12 mouse cellular contexts compared by ENCODE assay signal in genomic region chr4:155284521-155285379, GRCm38 (mm10). TPM values are rescaled to one million over a fixed set of nuclear protein-coding genes. Genes with fewer than 3 reads are reported as not detected.
DNase-seq lines count a peak whose midpoint lies in the region; ATAC-seq and TF ChIP-seq lines count a peak whose summit lies in the region.
"Had no signal": no experiment of that assay in that cellular context is flagged by ENCODE, and none has a peak within 500 bp of the region (broad histone marks: within the 10 kb centered on the region; RNA-seq: fewer than 3 reads in every experiment).

No protein-coding gene starts in this region.

- no peak for ATAC-seq in forebrain, embryonic 15.5 days (replicated peaks)
- no peak for ATAC-seq in embryonic facial prominence, embryonic 11.5 days (replicated peaks; ENCODE audit: insufficient number of reproducible peaks, low FRiP score, low TSS enrichment, low read depth)
- ATAC-seq in neural tube, embryonic 13.5 days (ENCODE audit: low read depth) = no peak
- no peak for ATAC-seq in intestine, embryonic 15.5 days

- no peak overlapping the region for H3K9ac ChIP-seq in forebrain, embryonic 15.5 days (replicated peaks)
- H3K9ac ChIP-seq in embryonic facial prominence, embryonic 11.5 days (replicated peaks; ENCODE audit: low read length) = no peak overlapping the region
- no peak overlapping the region for H3K9ac ChIP-seq in neural tube, embryonic 13.5 days
- H3K9ac ChIP-seq in intestine, embryonic 15.5 days = no peak overlapping the region
- H3K9ac ChIP-seq: hindbrain, embryonic 15.5 days; lung, embryonic 14.5 days had no signal

- no peak for TF ChIP-seq CTCF in layer of hippocampus, adult 2 months (conservative IDR thresholded peaks at IDR 0.05)

- H3K9me3 ChIP-seq in forebrain, embryonic 10.5 days = no peaks in the 10 kb centered on the region
- H3K9me3 ChIP-seq in forebrain, embryonic 15.5 days = no peaks in the 10 kb centered on the region
- no peaks in the 10 kb centered on the region for H3K9me3 ChIP-seq in embryonic facial prominence, embryonic 11.5 days (replicated peaks; ENCODE audit: control insufficient read depth, low read length)
- no peaks in the 10 kb centered on the region for H3K9me3 ChIP-seq in neural tube, embryonic 13.5 days
- H3K9me3 ChIP-seq in intestine, embryonic 15.5 days = no peaks in the 10 kb centered on the region
- H3K9me3 ChIP-seq: hindbrain, embryonic 15.5 days had no signal

- no peaks in the 10 kb centered on the region for H3K27me3 ChIP-seq in forebrain, embryonic 10.5 days (ENCODE audit: poor library complexity, severe bottlenecking)
- no peaks in the 10 kb centered on the region for H3K27me3 ChIP-seq in forebrain, embryonic 15.5 days
- H3K27me3 ChIP-seq in embryonic facial prominence, embryonic 11.5 days (ENCODE audit: control insufficient read depth, insufficient read depth, low read length) = no peaks in the 10 kb centered on the region
- H3K27me3 ChIP-seq in neural tube, embryonic 13.5 days = no peaks in the 10 kb centered on the region
- H3K27me3 ChIP-seq in intestine, embryonic 15.5 days (replicated peaks) = no peaks in the 10 kb centered on the region
- H3K27me3 ChIP-seq: hindbrain, embryonic 15.5 days had no signal

- WGBS in forebrain, embryonic 10.5 days = 67% methylated on average over 15 of the region's 15 CpGs
- 84% methylated on average over 15 of the region's 15 CpGs for WGBS in forebrain, embryonic 15.5 days
- WGBS in embryonic facial prominence, embryonic 11.5 days = 32% methylated on average over 15 of the region's 15 CpGs
- 62% methylated on average over 15 of the region's 15 CpGs for WGBS in neural tube, embryonic 13.5 days
- WGBS in intestine, embryonic 15.5 days = 55% methylated on average over 15 of the region's 15 CpGs

- no peak overlapping the region for H3K4me2 ChIP-seq in forebrain, embryonic 15.5 days (replicated peaks)
- 0 out of 2 replicates have a peak overlapping the region, but pooled peaks have one; percentile 3 for H3K4me2 ChIP-seq in embryonic facial prominence, embryonic 11.5 days (ENCODE audit: low read depth, low read length)
- no peak overlapping the region for H3K4me2 ChIP-seq in neural tube, embryonic 13.5 days
- no peak overlapping the region for H3K4me2 ChIP-seq in intestine, embryonic 15.5 days (replicated peaks)
- H3K4me2 ChIP-seq: hindbrain, embryonic 15.5 days; lung, embryonic 14.5 days had no signal

- no peak overlapping the region for H3K4me3 ChIP-seq in forebrain, embryonic 10.5 days
- no peak overlapping the region for H3K4me3 ChIP-seq in forebrain, embryonic 15.5 days
- H3K4me3 ChIP-seq in layer of hippocampus, adult 2 months = no peak overlapping the region
- H3K4me3 ChIP-seq in embryonic facial prominence, embryonic 11.5 days (ENCODE audit: low read depth, low read length) = no peak overlapping the region
- no peak overlapping the region for H3K4me3 ChIP-seq in neural tube, embryonic 13.5 days
- H3K4me3 ChIP-seq in intestine, embryonic 15.5 days (replicated peaks) = no peak overlapping the region
- H3K4me3 ChIP-seq: hindbrain, embryonic 15.5 days had no signal

- peaks cover 41% of the 10 kb centered on the region for H3K4me1 ChIP-seq in forebrain, embryonic 10.5 days
- H3K4me1 ChIP-seq in forebrain, embryonic 15.5 days = peaks cover 27% of the 10 kb centered on the region
- H3K4me1 ChIP-seq in embryonic facial prominence, embryonic 11.5 days (ENCODE audit: control insufficient read depth, insufficient read depth, low read length) = peaks cover 4% of the 10 kb centered on the region; the same call in 1 of the 2 replicates
- peaks cover 41% of the 10 kb centered on the region for H3K4me1 ChIP-seq in neural tube, embryonic 13.5 days (replicated peaks)
- peaks cover 33% of the 10 kb centered on the region for H3K4me1 ChIP-seq in intestine, embryonic 15.5 days (replicated peaks)

- H3K27ac ChIP-seq in forebrain, embryonic 10.5 days = peak overlapping the region; percentile 83
- no peak overlapping the region for H3K27ac ChIP-seq in forebrain, embryonic 15.5 days (replicated peaks)
- peak overlapping the region; percentile 87 for H3K27ac ChIP-seq in layer of hippocampus, adult 2 months
- H3K27ac ChIP-seq in embryonic facial prominence, embryonic 11.5 days (replicated peaks; ENCODE audit: low read depth, low read length) = peak overlapping the region; percentile 48
- peak overlapping the region; percentile 19; the same call in 1 of the 2 replicates for H3K27ac ChIP-seq in neural tube, embryonic 13.5 days (replicated peaks)
- H3K27ac ChIP-seq in intestine, embryonic 15.5 days = no peak overlapping the region

- peak; percentile 29 for DNase-seq in forebrain, embryonic 10.5 days (ENCODE audit: extremely low spot score, low spot score)
- DNase-seq in layer of hippocampus, adult 2 months (ENCODE audit: low spot score in 2 of 2) = no peak
- no peak for DNase-seq in layer of hippocampus, adult 9-10 months (ENCODE audit: low spot score)
- DNase-seq in embryonic facial prominence, embryonic 11.5 days (ENCODE audit: low spot score) = peak; percentile 63
- no peak for DNase-seq in gastrocnemius, adult 18-20 months (ENCODE audit: low spot score)
- DNase-seq: B cell, adult 2 months; lung, embryonic 14.5 days; thymus, postnatal 25 days had no signal

- H3K36me3 ChIP-seq in forebrain, embryonic 10.5 days (replicated peaks) = no peaks in the 10 kb centered on the region
- no peaks in the 10 kb centered on the region for H3K36me3 ChIP-seq in forebrain, embryonic 15.5 days
- no peaks in the 10 kb centered on the region for H3K36me3 ChIP-seq in embryonic facial prominence, embryonic 11.5 days (replicated peaks; ENCODE audit: control insufficient read depth, insufficient read depth, low read depth, low read length)
- H3K36me3 ChIP-seq in neural tube, embryonic 13.5 days = peaks cover 41% of the 10 kb centered on the region
- H3K36me3 ChIP-seq in intestine, embryonic 15.5 days = no peaks in the 10 kb centered on the region

RNA-seq across cellular contexts. Expression of gene Faap20, which starts 35.1 kb away (rescaled TPM):
- polyA plus RNA-seq in forebrain, embryonic 10.5 days (2016; fragmentation: Nextera tagmentation; extraction: Ambion mirVana) = 108 and 110 TPM in 2 replicates
- polyA plus RNA-seq in forebrain, embryonic 15.5 days (2015; fragmentation: Nextera tagmentation; extraction: Ambion mirVana) = 88.2 and 89.3 TPM in 2 replicates
- total RNA-seq in layer of hippocampus, adult 2 months (2021) = 10 to 100 TPM; 29.2 to 34.3 TPM
- polyA plus RNA-seq in embryonic facial prominence, embryonic 11.5 days (2014; fragmentation: Nextera tagmentation; extraction: Ambion mirVana) = 87.8 and 93.4 TPM in 2 replicates
- 76.3 and 84.2 TPM in 2 replicates for polyA plus RNA-seq in neural tube, embryonic 13.5 days (2015; fragmentation: Nextera tagmentation; extraction: Ambion mirVana)
- 1 to 10 TPM; 5.2 to 6.6 TPM for total RNA-seq in gastrocnemius, adult 18-20 months (2021)
- polyA plus RNA-seq in intestine, embryonic 15.5 days (2015; fragmentation: Nextera tagmentation; extraction: Ambion mirVana) = 64.1 and 74.9 TPM in 2 replicates

Comparison
In these comparisons a context has a peak if more than half of its experiments do, and no peak if none do; other contexts are left out.
1. H3K27ac ChIP-seq: peak in forebrain, embryonic 10.5 days (single experiment), layer of hippocampus, adult 2 months (single experiment), embryonic facial prominence, embryonic 11.5 days (single experiment) and neural tube, embryonic 13.5 days (single experiment); none in forebrain, embryonic 15.5 days (single experiment) and intestine, embryonic 15.5 days (single experiment).
2. DNase-seq: peak in forebrain, embryonic 10.5 days (single experiment) and embryonic facial prominence, embryonic 11.5 days (single experiment); none in layer of hippocampus, adult 2 months (0 of 2), layer of hippocampus, adult 9-10 months (single experiment) and gastrocnemius, adult 18-20 months (single experiment).